Mouse (Mus musculus): Measurements from ENCODE around the gene Prmt3. TPM values are rescaled to one million over a fixed set of nuclear protein-coding genes. Genes with fewer than 3 reads are reported as not detected.

Gene Prmt3
- polyA plus RNA-seq, 1 experiment from 2014 or later = 44.9 TPM

DNA sequence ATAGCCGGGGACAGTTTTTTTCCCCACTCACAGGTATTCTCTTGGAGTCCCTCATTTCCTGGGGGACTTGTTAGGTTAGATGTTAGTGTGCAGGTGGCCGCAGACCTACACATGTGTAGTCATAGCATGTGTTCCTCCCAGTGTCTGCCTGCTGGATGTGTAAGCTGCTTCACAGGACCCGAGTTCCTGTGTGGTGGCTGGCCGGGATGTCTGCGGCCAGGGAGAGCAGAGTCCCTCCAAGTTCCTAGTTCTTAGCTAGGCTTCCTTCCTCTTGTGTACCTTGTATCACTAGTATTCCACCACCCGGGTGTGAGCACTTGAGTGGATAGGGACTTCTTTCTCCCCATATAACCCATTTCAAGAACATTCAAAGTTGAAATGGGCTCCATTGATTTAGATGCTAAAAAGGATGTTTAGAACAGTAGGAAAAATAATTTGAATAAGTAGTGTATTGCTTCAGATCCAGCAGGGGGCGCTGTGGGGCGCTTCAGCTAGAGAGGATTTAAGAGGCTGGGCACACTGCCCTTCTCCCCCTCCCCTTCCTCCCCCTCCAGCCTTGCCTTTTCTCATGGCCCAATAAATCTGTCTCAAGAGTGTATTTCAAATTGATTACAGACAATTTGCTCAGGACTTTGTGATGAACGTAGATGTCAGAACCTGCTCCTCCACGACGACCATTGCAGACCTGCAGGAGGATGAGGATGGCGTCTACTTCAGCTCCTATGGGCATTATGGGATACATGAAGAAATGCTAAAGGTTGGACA is 8.7 kb downstream of the Prmt3 start:
- 0 out of 2 replicates have a peak, but pooled peaks cover 2% of the 10 kb centered on the region for H3K4me1 ChIP-seq (ENCODE audit: control insufficient read depth, insufficient read depth, low read depth, low read length)
- H3K27me3 ChIP-seq (replicated peaks; ENCODE audit: control insufficient read depth, insufficient read depth, low read length) = no peaks in the 10 kb centered on the region
- no peak overlapping the region for H3K4me2 ChIP-seq (ENCODE audit: low read length)
- WGBS = 50% methylated on average over 12 of the region's 12 CpGs
- H3K9ac ChIP-seq (ENCODE audit: low read depth, low read length) = no peak overlapping the region
- H3K27ac ChIP-seq (ENCODE audit: low read depth, low read length) = no peak overlapping the region
- no peaks in the 10 kb centered on the region for H3K9me3 ChIP-seq (ENCODE audit: control insufficient read depth, low read length)
- H3K36me3 ChIP-seq (ENCODE audit: control insufficient read depth, insufficient read depth, low read length) = peaks cover 5% of the 10 kb centered on the region; the same call in 1 of the 2 replicates
- no peak overlapping the region for H3K4me3 ChIP-seq (ENCODE audit: low read length)
- ATAC-seq = peak; percentile 69

DNA sequence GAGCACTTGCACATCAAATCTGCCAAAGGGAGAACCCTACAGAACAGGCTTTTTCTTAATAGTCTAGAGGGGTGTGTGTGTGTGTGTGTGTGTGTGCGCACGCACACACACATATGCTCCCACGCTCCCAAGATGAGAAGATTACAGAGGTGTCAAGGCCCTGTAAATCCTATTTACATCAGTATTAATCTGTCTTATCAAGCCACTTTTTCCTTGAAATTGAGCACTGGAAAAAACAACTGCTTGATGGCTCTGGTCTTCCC is 9.2 kb downstream of the Prmt3 start:
- ATAC-seq = 0 out of 2 replicates have a peak, but pooled peaks have one; percentile 40
- 89% methylated on average over 3 of the region's 3 CpGs for WGBS
- 0 out of 2 replicates have a peak, but pooled peaks cover 2% of the 10 kb centered on the region for H3K4me1 ChIP-seq (ENCODE audit: control insufficient read depth, insufficient read depth, low read depth, low read length)
- H3K27me3 ChIP-seq (replicated peaks; ENCODE audit: control insufficient read depth, insufficient read depth, low read length) = no peaks in the 10 kb centered on the region
- H3K4me3 ChIP-seq (ENCODE audit: low read length) = no peak overlapping the region
- H3K4me2 ChIP-seq (ENCODE audit: low read length) = no peak overlapping the region
- no peaks in the 10 kb centered on the region for H3K36me3 ChIP-seq (ENCODE audit: control insufficient read depth, insufficient read depth, low read length)
- H3K9ac ChIP-seq (ENCODE audit: low read depth, low read length) = no peak overlapping the region
- no peaks in the 10 kb centered on the region for H3K9me3 ChIP-seq (ENCODE audit: control insufficient read depth, low read length)
- H3K27ac ChIP-seq (ENCODE audit: low read depth, low read length) = no peak overlapping the region

DNA sequence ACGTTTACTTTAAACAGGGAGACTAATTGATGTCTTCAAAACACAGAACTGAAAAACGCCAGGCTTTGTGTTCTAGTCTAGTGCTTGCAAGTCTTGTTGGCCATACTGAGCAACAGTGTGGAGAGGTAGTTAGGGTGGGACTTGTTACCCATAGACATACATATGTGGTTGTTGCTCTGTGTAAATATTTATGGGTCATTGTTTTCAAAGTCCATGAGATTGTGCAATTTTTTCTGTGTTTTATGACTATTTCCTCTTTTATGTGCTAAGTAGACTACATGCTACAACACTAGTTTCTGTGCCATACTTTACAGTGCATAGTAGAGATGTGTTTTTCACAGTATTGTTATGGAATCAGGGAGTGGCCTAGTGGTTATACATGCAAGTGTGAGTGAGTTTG is 16.2 kb downstream of the Prmt3 start:
- WGBS = 85% methylated on average over 2 of the region's 2 CpGs
- no peak for ATAC-seq

DNA sequence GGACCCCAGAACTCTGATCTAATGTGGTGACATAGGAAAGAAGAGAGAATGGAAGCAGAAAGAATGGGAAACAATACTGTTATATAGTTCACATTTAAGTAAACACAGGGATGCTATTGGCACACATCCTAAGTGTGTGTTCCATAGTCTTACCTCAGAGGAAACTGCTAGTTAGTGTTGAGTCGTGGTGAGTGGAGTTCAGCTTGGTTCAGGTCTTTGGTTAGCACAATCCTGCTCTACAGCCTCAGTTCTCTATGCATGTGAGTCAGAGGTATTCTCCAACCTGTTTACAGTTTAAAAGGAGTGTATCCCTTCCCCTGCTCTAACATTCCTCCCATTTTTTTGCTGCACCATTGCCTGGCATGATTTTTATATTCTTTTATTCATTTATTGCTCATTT is 19.0 kb downstream of the Prmt3 start:
- no peak overlapping the region for H3K9ac ChIP-seq (ENCODE audit: low read depth, low read length)
- no peak for ATAC-seq
- peaks cover 8% of the 10 kb centered on the region for H3K36me3 ChIP-seq (ENCODE audit: control insufficient read depth, insufficient read depth, low read length)
- no peak overlapping the region for H3K4me3 ChIP-seq (ENCODE audit: low read length)
- H3K27ac ChIP-seq (ENCODE audit: low read depth, low read length) = no peak overlapping the region
- no peak overlapping the region for H3K4me2 ChIP-seq (ENCODE audit: low read length)
- H3K27me3 ChIP-seq (replicated peaks; ENCODE audit: control insufficient read depth, insufficient read depth, low read length) = no peaks in the 10 kb centered on the region
- no peaks in the 10 kb centered on the region for H3K9me3 ChIP-seq (ENCODE audit: control insufficient read depth, low read length)
- 95% methylated on average over 1 of the region's 1 CpGs for WGBS
- H3K4me1 ChIP-seq (ENCODE audit: control insufficient read depth, insufficient read depth, low read depth, low read length) = no peaks in the 10 kb centered on the region

More for the DNA sequence above, 16.2 kb downstream of the Prmt3 start:
- H3K4me3 ChIP-seq (ENCODE audit: low read length) = no peak overlapping the region
- no peaks in the 10 kb centered on the region for H3K9me3 ChIP-seq (ENCODE audit: control insufficient read depth, low read length)
- H3K36me3 ChIP-seq (ENCODE audit: control insufficient read depth, insufficient read depth, low read length) = peaks cover 6% of the 10 kb centered on the region
- no peaks in the 10 kb centered on the region for H3K27me3 ChIP-seq (replicated peaks; ENCODE audit: control insufficient read depth, insufficient read depth, low read length)
- no peaks in the 10 kb centered on the region for H3K4me1 ChIP-seq (ENCODE audit: control insufficient read depth, insufficient read depth, low read depth, low read length)
- H3K4me2 ChIP-seq (ENCODE audit: low read length) = no peak overlapping the region
- H3K9ac ChIP-seq (ENCODE audit: low read depth, low read length) = no peak overlapping the region
- H3K27ac ChIP-seq (ENCODE audit: low read depth, low read length) = no peak overlapping the region

GRCm38 (mm10) chr7:49803511-49803910 is 25.4 kb downstream of the Prmt3 start:
- Histone ChIP-seq H3K4me2 (ENCODE audit: low read length) (no peak overlapping the region), H3K4me3 (ENCODE audit: low read length) (no peak overlapping the region), H3K9ac (ENCODE audit: low read depth, low read length) (no peak overlapping the region), H3K4me1 (ENCODE audit: control insufficient read depth, insufficient read depth, low read depth, low read length) (no peaks in the 10 kb centered on the region), H3K36me3 (ENCODE audit: control insufficient read depth, insufficient read depth, low read length) (peaks cover 12% of the 10 kb centered on the region), H3K27ac (ENCODE audit: low read depth, low read length) (no peak overlapping the region), H3K27me3 (replicated peaks; ENCODE audit: control insufficient read depth, insufficient read depth, low read length) (no peaks in the 10 kb centered on the region), H3K9me3 (ENCODE audit: control insufficient read depth, low read length) (no peaks in the 10 kb centered on the region)
- ATAC-seq = no peak
- 84% methylated on average over 6 of the region's 6 CpGs for WGBS

- 85% methylated on average over 5 of the region's 5 CpGs for WGBS
- no peak overlapping the region for H3K4me2 ChIP-seq (ENCODE audit: low read length)
- H3K27me3 ChIP-seq (replicated peaks; ENCODE audit: control insufficient read depth, insufficient read depth, low read length) = no peaks in the 10 kb centered on the region
- no peak overlapping the region for H3K27ac ChIP-seq (ENCODE audit: low read depth, low read length)
- H3K36me3 ChIP-seq (ENCODE audit: control insufficient read depth, insufficient read depth, low read length) = peaks cover 9% of the 10 kb centered on the region; the same call in 1 of the 2 replicates
- ATAC-seq = no peak
- H3K9ac ChIP-seq (ENCODE audit: low read depth, low read length) = no peak overlapping the region
- no peaks in the 10 kb centered on the region for H3K4me1 ChIP-seq (ENCODE audit: control insufficient read depth, insufficient read depth, low read depth, low read length)
- no peak overlapping the region for H3K4me3 ChIP-seq (ENCODE audit: low read length)
- no peaks in the 10 kb centered on the region for H3K9me3 ChIP-seq (ENCODE audit: control insufficient read depth, low read length)
These were observed 26.6 kb downstream of the Prmt3 start for GRCm38 (mm10) chr7:49804638-49805165.

DNA sequence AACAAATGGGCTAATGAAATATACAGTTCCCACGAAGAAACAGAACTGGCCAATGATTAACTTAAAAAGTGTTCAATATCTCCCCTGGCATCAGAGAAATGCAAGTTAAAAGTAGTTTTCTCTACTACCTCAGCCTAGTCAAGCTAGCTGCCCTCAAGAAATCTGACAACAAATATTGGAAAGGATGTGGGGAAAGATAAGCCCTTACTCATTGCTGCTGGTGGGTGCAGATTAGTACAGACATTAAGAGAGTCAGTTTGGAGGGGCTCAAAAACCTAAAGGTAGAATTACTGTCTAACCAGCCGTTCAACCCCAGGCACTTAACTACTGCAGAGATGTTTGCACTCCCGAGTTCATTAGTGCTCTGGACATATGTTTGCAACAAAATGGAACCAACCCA is 27.5 kb downstream of the Prmt3 start:
- Histone ChIP-seq H3K4me1 (ENCODE audit: control insufficient read depth, insufficient read depth, low read depth, low read length) (no peaks in the 10 kb centered on the region), H3K9me3 (ENCODE audit: control insufficient read depth, low read length) (no peaks in the 10 kb centered on the region), H3K27ac (ENCODE audit: low read depth, low read length) (no peak overlapping the region), H3K27me3 (replicated peaks; ENCODE audit: control insufficient read depth, insufficient read depth, low read length) (no peaks in the 10 kb centered on the region), H3K36me3 (ENCODE audit: control insufficient read depth, insufficient read depth, low read length) (peaks cover 9% of the 10 kb centered on the region; the same call in 1 of the 2 replicates), H3K9ac (ENCODE audit: low read depth, low read length) (no peak overlapping the region), H3K4me2 (ENCODE audit: low read length) (no peak overlapping the region), H3K4me3 (ENCODE audit: low read length) (no peak overlapping the region)
- WGBS = 59% methylated on average over 3 of the region's 3 CpGs
- ATAC-seq = no peak

- Histone ChIP-seq H3K4me3 (ENCODE audit: low read length) (no peak overlapping the region), H3K9me3 (ENCODE audit: control insufficient read depth, low read length) (no peaks in the 10 kb centered on the region), H3K27me3 (replicated peaks; ENCODE audit: control insufficient read depth, insufficient read depth, low read length) (no peaks in the 10 kb centered on the region), H3K9ac (ENCODE audit: low read depth, low read length) (no peak overlapping the region), H3K36me3 (ENCODE audit: control insufficient read depth, insufficient read depth, low read length) (peaks cover 9% of the 10 kb centered on the region; the same call in 1 of the 2 replicates), H3K4me2 (ENCODE audit: low read length) (no peak overlapping the region), H3K4me1 (ENCODE audit: control insufficient read depth, insufficient read depth, low read depth, low read length) (no peaks in the 10 kb centered on the region), H3K27ac (ENCODE audit: low read depth, low read length) (no peak overlapping the region)
- WGBS = 90% methylated on average over 9 of the region's 9 CpGs
- ATAC-seq = no peak
These were observed 29.0 kb downstream of the Prmt3 start for GRCm38 (mm10) chr7:49807093-49807682.

GRCm38 (mm10) chr7:49807846-49808622 is 29.9 kb downstream of the Prmt3 start:
- Histone ChIP-seq H3K9ac (ENCODE audit: low read depth, low read length) (no peak overlapping the region), H3K27ac (ENCODE audit: low read depth, low read length) (no peak overlapping the region), H3K4me3 (ENCODE audit: low read length) (no peak overlapping the region), H3K4me2 (ENCODE audit: low read length) (no peak overlapping the region), H3K9me3 (ENCODE audit: control insufficient read depth, low read length) (no peaks in the 10 kb centered on the region), H3K27me3 (replicated peaks; ENCODE audit: control insufficient read depth, insufficient read depth, low read length) (no peaks in the 10 kb centered on the region), H3K36me3 (ENCODE audit: control insufficient read depth, insufficient read depth, low read length) (peaks cover 9% of the 10 kb centered on the region; the same call in 1 of the 2 replicates), H3K4me1 (ENCODE audit: control insufficient read depth, insufficient read depth, low read depth, low read length) (no peaks in the 10 kb centered on the region)
- ATAC-seq = peak; percentile 57; the same call in 1 of the 2 replicates
- 65% methylated on average over 17 of the region's 17 CpGs for WGBS

Measured in hindbrain, embryonic 16.5 days (tissue).